Mouse (Mus musculus): Measurements from ENCODE around the gene Fam136a.

The Fam136a gene

DNA sequence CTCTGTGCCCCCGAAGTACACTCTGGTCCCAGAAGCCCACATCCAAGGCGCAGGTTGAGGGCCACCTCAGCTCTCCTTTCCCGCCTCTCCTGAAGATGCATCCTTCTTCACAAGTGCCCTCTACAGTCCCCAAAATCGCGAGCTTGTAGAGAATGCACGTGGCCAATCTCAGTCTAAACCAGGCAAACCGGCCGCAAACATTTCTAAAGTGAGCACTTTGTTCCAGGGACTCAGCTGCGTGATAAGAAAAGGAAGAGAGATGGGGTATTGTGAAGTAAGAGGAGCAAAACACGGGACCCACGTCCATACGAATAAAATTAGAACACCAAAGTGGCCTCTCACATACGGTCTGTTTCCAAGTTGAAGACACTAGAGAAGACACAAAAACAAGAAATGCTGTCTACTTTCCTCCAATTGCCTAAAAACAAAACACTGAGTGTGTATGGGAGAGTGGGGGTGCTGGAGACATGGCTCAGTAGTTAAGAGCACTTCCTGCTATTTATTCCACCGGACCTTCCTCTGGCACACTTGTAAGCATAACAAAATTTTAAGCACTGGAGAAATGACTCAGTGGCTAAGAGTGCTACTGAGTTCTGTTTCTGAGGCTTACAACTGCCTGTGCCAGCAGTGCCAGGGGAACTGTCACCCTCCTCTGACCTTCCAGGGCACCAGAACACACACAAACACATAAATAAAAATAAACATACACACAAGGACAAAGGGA, 32.0 kb downstream of the Fam136a start:
- DNase-seq (ENCODE audit: low spot score) = no peak

DNA sequence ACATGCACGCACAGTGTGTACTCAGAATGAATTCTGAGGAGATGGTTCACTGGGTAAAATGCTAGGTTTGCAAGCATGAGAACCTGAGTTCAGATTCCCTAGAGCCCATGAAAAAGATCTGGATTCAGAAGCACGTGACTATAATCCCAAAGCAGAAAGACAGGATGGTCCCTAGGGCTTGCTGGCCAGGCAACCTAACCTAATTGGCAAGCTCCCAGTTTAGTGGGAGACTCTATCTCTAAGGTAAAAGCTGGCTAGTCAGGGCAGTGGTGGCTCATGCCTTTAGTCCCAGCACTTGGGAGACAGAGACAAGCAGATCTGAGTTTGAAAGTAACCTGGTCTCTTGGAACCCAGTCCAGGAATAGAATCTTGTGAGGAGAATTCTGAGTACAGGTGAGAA, 33.5 kb downstream of the Fam136a start:
- DNase-seq (ENCODE audit: low spot score) = no peak

DNA sequence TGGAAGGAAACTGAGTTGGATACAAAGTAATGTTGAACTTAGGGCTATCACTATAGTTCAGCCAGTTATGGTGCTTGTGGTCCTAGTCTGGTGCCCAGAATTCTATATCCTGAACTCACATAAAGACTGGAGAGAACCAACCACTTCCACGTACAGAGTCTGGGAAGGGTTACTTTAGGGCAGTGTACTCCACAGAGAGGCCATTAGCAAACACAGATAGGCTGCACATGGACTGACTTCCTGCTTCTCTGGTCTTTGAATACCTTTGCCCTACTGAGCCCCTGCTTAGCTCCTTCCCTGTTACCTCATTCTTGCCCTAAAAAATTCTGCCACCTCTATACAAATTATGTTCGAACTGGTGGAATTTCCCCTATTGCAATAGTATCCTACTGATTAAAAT, 34.5 kb downstream of the Fam136a start:
- DNase-seq (ENCODE audit: low spot score) = no peak

DNA sequence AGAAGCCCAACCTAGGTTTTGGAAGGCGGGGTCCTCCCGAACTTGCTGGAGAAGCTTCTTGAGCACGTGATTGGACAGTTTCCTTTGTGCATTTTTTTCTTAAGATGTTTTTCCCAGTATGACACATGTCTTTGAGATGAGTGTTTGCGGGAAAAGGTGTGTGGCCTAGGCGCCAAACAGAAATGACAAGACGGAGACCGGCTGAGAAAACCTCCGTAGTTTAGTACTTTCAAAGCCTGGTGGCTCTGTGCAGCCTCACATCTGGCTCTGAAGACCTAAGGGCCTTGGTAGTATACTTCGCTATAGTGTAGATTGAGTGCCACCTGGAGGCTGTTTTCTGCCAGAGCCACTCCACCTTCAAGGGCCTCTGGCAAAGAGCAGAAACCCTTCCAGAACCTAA, 35.5 kb downstream of the Fam136a start:
- no peak for DNase-seq (ENCODE audit: low spot score)

DNA sequence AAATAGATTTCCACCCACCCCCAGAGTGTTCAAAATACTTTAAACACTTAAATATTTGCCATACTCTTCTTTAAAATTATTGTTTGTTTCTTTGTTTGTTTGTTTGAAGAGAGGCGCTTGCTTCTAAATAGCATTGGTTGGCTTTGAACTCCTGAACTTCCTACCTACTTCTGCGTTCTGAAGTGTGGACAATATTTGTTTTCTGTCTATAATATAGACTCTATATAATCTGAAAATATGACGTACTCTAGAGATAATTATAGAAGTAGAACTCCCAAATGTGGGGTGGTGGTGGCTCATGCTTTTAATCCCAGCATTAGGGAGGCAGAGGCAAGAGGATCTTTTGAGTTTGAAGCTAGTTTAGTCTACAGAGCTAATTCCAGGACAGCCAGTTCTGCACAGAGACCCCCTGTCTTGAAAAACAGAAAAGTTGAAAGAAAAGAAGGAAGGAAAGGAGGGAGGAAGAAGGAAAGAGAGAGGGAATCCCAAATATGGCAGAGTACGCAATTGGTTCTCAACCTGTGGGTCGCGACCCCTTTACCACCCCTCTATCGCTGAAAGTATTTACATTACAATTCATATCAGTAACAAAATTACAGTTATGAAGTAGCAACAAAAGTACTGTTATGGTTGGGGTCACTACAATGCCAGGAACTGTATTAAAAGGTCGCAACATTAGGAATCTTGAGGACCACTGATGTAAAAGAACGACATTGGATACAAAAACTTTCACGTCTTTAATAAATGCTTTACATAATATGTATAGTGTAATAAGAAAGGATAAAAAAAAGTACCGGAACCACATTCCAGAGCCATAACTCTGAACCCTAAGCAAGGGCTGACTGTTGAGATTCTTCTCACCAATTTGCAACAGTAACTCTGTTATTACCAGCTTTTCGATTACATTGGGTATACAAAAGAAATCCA, 37.5 kb downstream of the Fam136a start:
- DNase-seq (ENCODE audit: low spot score) = no peak

GRCm38 (mm10) chr6:86403728-86404099, 38.3 kb downstream of the Fam136a start:
- DNase-seq (ENCODE audit: low spot score) = peak; percentile 91

DNA sequence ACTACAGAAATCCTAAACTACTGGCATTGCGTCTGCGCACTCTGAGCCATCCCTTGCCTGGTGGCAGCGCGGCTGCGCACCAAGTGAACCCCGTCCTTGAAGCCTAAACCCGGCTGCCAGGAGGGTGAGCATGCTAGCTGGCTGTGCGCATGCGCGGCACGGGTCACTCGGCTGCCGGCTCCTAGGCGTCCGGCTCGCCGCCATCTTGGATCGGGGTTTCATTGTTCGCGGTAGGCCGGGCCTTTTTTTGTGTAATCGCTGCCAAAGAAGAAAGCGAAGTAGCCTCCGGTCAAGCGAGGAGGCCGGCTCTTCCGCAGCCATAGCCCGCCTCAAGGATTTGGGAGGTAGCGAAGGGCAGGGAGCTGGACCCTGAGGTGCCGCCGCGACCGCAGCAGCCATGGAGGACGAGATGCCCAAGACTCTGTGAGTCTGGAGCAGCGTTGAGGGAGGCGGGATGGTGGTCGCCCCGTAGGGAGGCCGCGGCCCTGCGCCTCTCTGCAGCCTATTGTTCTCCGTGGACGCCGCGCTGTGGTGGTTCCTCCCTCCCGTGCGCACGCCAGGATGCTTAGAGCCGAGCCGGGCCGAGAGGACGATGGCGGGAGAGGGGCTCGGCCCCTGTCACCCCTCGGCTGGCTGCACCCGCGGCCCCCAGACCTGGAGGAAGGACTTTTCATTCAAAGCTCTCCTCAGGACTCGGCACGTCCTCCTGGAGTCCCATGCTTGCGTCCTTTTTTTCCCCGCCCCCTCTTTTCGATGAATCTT, 38.8 kb downstream of the Fam136a start, which contains the start of gene Tia1:
Gene Tia1 (plus strand): TSS at position 120 of the 762 bp plus-strand sequence.
- peak; percentile 88 for DNase-seq (ENCODE audit: low spot score)

GRCm38 (mm10) chr6:86404996-86405395, 39.5 kb downstream of the Fam136a start:
- DNase-seq (ENCODE audit: low spot score) = no peak

DNA sequence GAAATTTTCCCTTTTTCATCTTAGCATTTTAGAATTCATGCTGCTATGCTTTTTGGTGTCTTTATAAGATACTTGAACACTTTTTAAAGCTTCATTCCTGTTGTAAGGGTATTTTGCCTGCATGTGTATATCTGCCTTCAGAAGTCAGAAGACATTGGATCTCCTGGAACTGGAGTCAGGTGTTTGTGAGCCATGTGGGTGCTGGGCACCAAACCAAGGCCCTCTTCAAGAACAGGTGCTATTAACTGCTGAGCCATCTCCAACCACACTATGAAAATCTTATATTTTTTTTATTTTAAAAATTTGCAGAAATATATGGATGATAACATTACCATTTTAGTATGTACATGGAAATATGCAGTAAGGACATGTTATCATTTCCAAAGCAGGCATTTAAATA, 40.9 kb downstream of the Fam136a start:
- no peak for DNase-seq (ENCODE audit: low spot score)

GRCm38 (mm10) chr6:86418711-86419110, 53.3 kb downstream of the Fam136a start:
- DNase-seq (ENCODE audit: low spot score) = no peak

DNA sequence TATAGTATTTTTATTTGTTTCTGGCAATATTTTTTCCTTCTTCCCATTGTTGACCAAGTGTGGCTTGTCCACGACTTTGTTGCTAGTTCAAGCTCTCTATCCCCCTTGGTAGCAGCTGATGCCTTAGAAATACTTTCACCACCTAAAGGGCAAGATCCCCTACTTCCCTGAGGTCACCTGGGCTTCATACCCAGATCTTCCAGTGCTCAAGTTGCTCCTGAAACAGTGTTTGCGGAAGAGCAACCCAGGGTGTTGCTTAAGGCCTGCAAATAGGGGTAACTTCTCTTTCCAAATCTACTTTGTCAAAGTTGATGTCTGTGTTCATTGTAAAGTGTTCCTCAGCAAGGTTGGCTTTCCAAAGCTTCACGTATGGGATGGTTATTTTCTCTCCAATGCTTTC, 53.8 kb downstream of the Fam136a start:
- no peak for DNase-seq (ENCODE audit: low spot score)

Data from ovary, postnatal 10 days (tissue).